Comparison of ENCODE assay signal across 10 mouse cellular contexts in genomic region chr4:134998928-134999658, GRCm38 (mm10).
A peak's percentile ranks its signal among the peaks of the same experiment; 100 is the strongest.
DNase-seq lines count a peak whose midpoint lies in the region; ATAC-seq and TF ChIP-seq lines count a peak whose summit lies in the region.
"Had no signal": no experiment of that assay in that cellular context is flagged by ENCODE, and none has a peak within 500 bp of the region (broad histone marks: within the 10 kb centered on the region; RNA-seq: fewer than 3 reads in every experiment).

No protein-coding gene starts in this region.

- WGBS in heart, adult 2 months, result 50% methylated on average over 12 of the region's 12 CpGs

- H3K27ac ChIP-seq in heart, adult 2 months, result no peak overlapping the region

- no peaks in the 10 kb centered on the region for H3K36me3 ChIP-seq in heart, adult 2 months (ENCODE audit: control insufficient read depth, insufficient read depth, low read length)

- no peak for TF ChIP-seq CTCF in heart, adult 2 months (IDR thresholded peaks at IDR 0.05)

- TF ChIP-seq EP300 in heart, adult 2 months (IDR thresholded peaks at IDR 0.05; ENCODE audit: insufficient read depth, low read depth, low read length), result no peak

- H3K27me3 ChIP-seq in heart, adult 2 months (ENCODE audit: control insufficient read depth, insufficient read depth, low read length), result no peaks in the 10 kb centered on the region

- no peak overlapping the region for H3K9ac ChIP-seq in heart, adult 2 months (ENCODE audit: low read depth, low read length)
- H3K9ac ChIP-seq: liver, postnatal 0 days had no signal

- no peaks in the 10 kb centered on the region for H3K79me2 ChIP-seq in heart, adult 2 months (replicated peaks; ENCODE audit: control insufficient read depth, insufficient read depth, low read length)

- intact Hi-C loops in heart, adult 2 months (cut with DNase I), result no loop called here
- intact Hi-C loops in heart, postnatal 14 days (cut with DNase I), result no loop called here

- no peak overlapping the region for H3K4me3 ChIP-seq in heart, adult 2 months

- DNase-seq in adrenal gland, adult 2 months, result peak; percentile 47
- DNase-seq in adrenal gland, adult 18-20 months (ENCODE audit: low spot score in 2 of 2), result no peak
- peak; percentile 37 to 57 for DNase-seq in heart, adult 2 months
- DNase-seq in heart, postnatal 14 days, result no peak
- DNase-seq in 416B (ENCODE audit: low read depth), result peak; percentile 29
- no peak for DNase-seq in embryo, embryonic 10.5 days (ENCODE audit: low spot score)
- DNase-seq in embryo, embryonic 10 days (ENCODE audit: low spot score), result no peak
- DNase-seq: kidney, postnatal 36 days; liver, postnatal 0 days had no signal

- H3K4me1 ChIP-seq in heart, adult 2 months (ENCODE audit: control insufficient read depth, insufficient read depth, low read length), result peaks cover 6% of the 10 kb centered on the region

- peak; percentile 18; the same call in 1 of the 2 replicates for ATAC-seq in granulocyte monocyte progenitor cell, adult 5-6 weeks (replicated peaks; ENCODE audit: poor library complexity, severe bottlenecking)
- ATAC-seq: liver, postnatal 0 days had no signal

- TF ChIP-seq POLR2A in heart, adult 2 months (IDR thresholded peaks at IDR 0.05; ENCODE audit: insufficient read depth, low read depth, low read length), result no peak

Comparison
In these comparisons a context has a peak if more than half of its experiments do, and no peak if none do; other contexts are left out.
1. DNase-seq: peak in adrenal gland, adult 2 months (single experiment), heart, adult 2 months (2 of 2) and 416B (single experiment); none in adrenal gland, adult 18-20 months (0 of 2), heart, postnatal 14 days (0 of 2), embryo, embryonic 10.5 days (single experiment) and embryo, embryonic 10 days (single experiment).